Mouse (Mus musculus): ENCODE data around the gene Elavl1.

DNA sequence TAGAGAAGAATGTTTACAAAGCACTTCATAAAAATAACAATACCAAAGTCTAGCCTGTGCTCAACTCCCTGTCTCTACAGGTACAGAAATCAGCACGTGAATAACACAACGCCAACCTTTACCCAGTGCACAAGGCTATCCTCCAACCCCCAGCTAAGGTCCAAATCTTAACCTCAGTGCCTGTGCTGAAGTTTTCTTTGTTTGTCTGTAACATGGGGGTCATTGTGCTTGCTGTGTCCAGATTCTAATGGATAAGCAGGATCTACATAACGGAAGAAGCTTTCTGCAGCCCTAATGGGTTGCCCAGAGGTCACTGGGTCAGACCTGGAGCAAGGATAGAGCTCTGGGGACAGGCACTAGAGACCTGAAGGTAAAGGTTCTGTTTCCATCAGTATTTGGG, 41.0 kb upstream of the Elavl1 start:
- no peak for TF ChIP-seq CTCF (IDR thresholded peaks at IDR 0.05; ENCODE audit: low read depth, low read length)
- TF ChIP-seq POLR2A (IDR thresholded peaks at IDR 0.05; ENCODE audit: borderline replicate concordance, low read depth, low read length): no peak
